Mouse (Mus musculus) CH12.LX (cell line): Measurements from ENCODE around the gene Dnah11. TPM values are rescaled to one million over a fixed set of nuclear protein-coding genes. Genes with fewer than 3 reads are reported as not detected.
A peak's percentile ranks its signal among the peaks of the same experiment; 100 is the strongest.

ENCODE experiments used
- DNase-seq: peaks from one replicate; pipeline ENCODE4 v3.0.0-alpha.2; 2013; ENCODE audit errors: extremely low read depth
- H3K27ac ChIP-seq: 2 replicates; pipeline ENCODE4 v1.5.1; 2012; ENCODE audit warnings: low read depth, mild to moderate bottlenecking, control low read depth, moderate library complexity; ENCODE audit not compliant: insufficient read depth
- H3K27me3 ChIP-seq: replicated peaks from 2 replicates; pipeline ENCODE3; 2012; ENCODE audit warnings: inconsistent platforms
- H3K36me3 ChIP-seq, 2 experiments: replicated peaks in 1 of 2; 2 replicates each; pipeline versions ENCODE3 to v1.6.1; 2012; ENCODE audit warnings: inconsistent platforms in 1 of 2, low read length in 1 of 2, mild to moderate bottlenecking in 1 of 2, mixed read lengths in 1 of 2, moderate library complexity in 1 of 2; ENCODE audit not compliant: control insufficient read depth in 1 of 2, insufficient read depth in 1 of 2
- H3K4me1 ChIP-seq, 2 experiments: 2 replicates each; pipeline ENCODE4 v1.6.1; 2012; ENCODE audit warnings: inconsistent platforms in 1 of 2, moderate library complexity in 1 of 2; ENCODE audit not compliant: insufficient read depth in 2 of 2, control insufficient read depth in 1 of 2
- H3K4me2 ChIP-seq: 2 replicates; pipeline ENCODE4 v1.6.1; 2012; ENCODE audit warnings: low read depth, mild to moderate bottlenecking, control low read depth; ENCODE audit not compliant: poor library complexity, insufficient read depth, severe bottlenecking
- H3K4me3 ChIP-seq, 3 experiments: fragments of 150-350 bp in 1 of 3; sonication (generic) in 1 of 3; replicated peaks in 1 of 3; 2 replicates each; pipeline versions ENCODE3 to v1.5.1; 2011 to 2012; ENCODE audit warnings: low read depth in 2 of 3, low read length in 2 of 3, mild to moderate bottlenecking in 2 of 3, moderate library complexity in 2 of 3, control low read depth in 1 of 3, improper control_type of control experiment in 1 of 3, inconsistent platforms in 1 of 3, mixed read lengths in 1 of 3; ENCODE audit not compliant: poor library complexity in 1 of 3
- H3K79me2 ChIP-seq: replicated peaks from 2 replicates; pipeline ENCODE4 v1.6.1; 2012; ENCODE audit warnings: mild to moderate bottlenecking, moderate library complexity; ENCODE audit not compliant: control insufficient read depth, poor library complexity, insufficient read depth, severe bottlenecking; ENCODE audit errors: extremely low read depth
- H3K9ac ChIP-seq: 2 replicates; pipeline ENCODE4 v1.6.1; 2012; ENCODE audit warnings: low read depth, mild to moderate bottlenecking, control low read depth, moderate library complexity; ENCODE audit not compliant: insufficient read depth
- H3K9me3 ChIP-seq: replicated peaks from 2 replicates; pipeline ENCODE3; 2012; ENCODE audit warnings: low read length, inconsistent platforms, mixed read lengths
- BHLHE40 ChIP-seq: IDR thresholded peaks from 2 replicates; pipeline ENCODE4 v1.6.1; 2011; ENCODE audit warnings: mild to moderate bottlenecking, low read depth, low read length, improper control_type of control experiment
- EP300 ChIP-seq: IDR thresholded peaks from 2 replicates; pipeline ENCODE4 v1.6.1; 2011; ENCODE audit warnings: low read length, improper control_type of control experiment
- ETS1 ChIP-seq: conservative IDR thresholded peaks from 2 replicates; pipeline ENCODE4 v1.6.1; 2012; ENCODE audit warnings: low read depth, mild to moderate bottlenecking, inconsistent platforms, low read length, improper control_type of control experiment, moderate library complexity
- GABPA ChIP-seq: IDR thresholded peaks from 2 replicates; pipeline ENCODE4 v1.6.1; 2012; ENCODE audit warnings: low read depth, low read length, improper control_type of control experiment, inconsistent platforms; ENCODE audit not compliant: insufficient replicate concordance
- JUN ChIP-seq: IDR thresholded peaks from 2 replicates; pipeline ENCODE4 v1.6.1; 2011; ENCODE audit warnings: low read depth, mild to moderate bottlenecking, low read length, improper control_type of control experiment, moderate library complexity; ENCODE audit not compliant: insufficient read depth
- JUND ChIP-seq: conservative IDR thresholded peaks from 2 replicates; pipeline ENCODE4 v1.6.1; 2011; ENCODE audit warnings: low read depth, low read length, improper control_type of control experiment
- MAX ChIP-seq: IDR thresholded peaks from 2 replicates; pipeline ENCODE4 v1.6.1; 2011; ENCODE audit warnings: low read length, improper control_type of control experiment
- MYC ChIP-seq: IDR thresholded peaks from 2 replicates; pipeline ENCODE4 v1.6.1; 2011; ENCODE audit warnings: low read depth, mild to moderate bottlenecking, improper control_type of control experiment, low read length
- PAX5 ChIP-seq: IDR thresholded peaks from 2 replicates; pipeline ENCODE4 v1.6.1; 2012; ENCODE audit warnings: low read length, inconsistent platforms, mixed read lengths
- POLR2A ChIP-seq: IDR thresholded peaks from 2 replicates; pipeline ENCODE4 v1.6.1; 2011; ENCODE audit warnings: low read depth, mild to moderate bottlenecking, improper control_type of control experiment, low read length
- RCOR1 ChIP-seq: conservative IDR thresholded peaks from 2 replicates; pipeline ENCODE4 v1.6.1; 2012; ENCODE audit warnings: low read depth, mild to moderate bottlenecking, inconsistent platforms, low read length, improper control_type of control experiment
- TCF12 ChIP-seq: IDR thresholded peaks from 2 replicates; pipeline ENCODE4 v1.6.1; 2014; ENCODE audit warnings: low read depth, mild to moderate bottlenecking, inconsistent platforms, low read length, improper control_type of control experiment
- UBTF ChIP-seq: IDR thresholded peaks from 2 replicates; pipeline ENCODE4 v1.6.1; 2012; ENCODE audit warnings: low read depth, mild to moderate bottlenecking, inconsistent platforms, low read length, improper control_type of control experiment, moderate library complexity
- ZC3H11A ChIP-seq: IDR thresholded peaks from 2 replicates; pipeline ENCODE4 v1.6.1; 2012; ENCODE audit warnings: low read depth, mild to moderate bottlenecking, inconsistent platforms, low read length, improper control_type of control experiment
- ZKSCAN1 ChIP-seq: IDR thresholded peaks from 2 replicates; pipeline ENCODE4 v1.6.1; 2012; ENCODE audit warnings: low read depth, inconsistent platforms, low read length, improper control_type of control experiment, borderline replicate concordance
- ZMIZ1 ChIP-seq: IDR thresholded peaks from 2 replicates; pipeline ENCODE4 v1.6.1; 2012; ENCODE audit warnings: low read depth, mild to moderate bottlenecking, inconsistent platforms, low read length, improper control_type of control experiment
- dilution Hi-C: fragments of 300-500 bp; cut with MboI; formaldehyde crosslinking; loops from 2 replicates; pipeline ENCODE4 v1.14.3; 2020; ENCODE audit warnings: low sequenced_read_pairs; ENCODE audit not compliant: extremely low pct_unique_long_range_greater_than_20kb, extremely low pct_ligation_motif_present
- in situ Hi-C: fragments of 300-500 bp; cut with MboI; formaldehyde crosslinking; loops from 3 replicates; pipeline ENCODE4 v1.14.3; 2019; ENCODE audit warnings: low sequenced_read_pairs, low pct_ligation_motif_present, low pct_unique_long_range_greater_than_20kb, mixed read lengths
- polyA plus RNA-seq: library from polyadenylated mRNA; unstranded; fragments of >175 nt; gene quantifications from 2 replicates; pipeline ENCODE4 v1.2.1, GENCODE M21; 2012; ENCODE audit warnings: low read depth; ENCODE audit not compliant: insufficient read length
- total RNA-seq, 2 experiments: library from RNA; depleted of rRNA; stranded (reverse); fragments of 300-350 nt in 1 of 2; fragments of >200 nt in 1 of 2; gene quantifications; 2 replicates each; pipeline ENCODE4 v1.2.3; 2012 to 2014

Gene Dnah11
- total and polyA plus RNA-seq, 3 experiments: 0.85 to 2.5 (median 1.2) TPM

DNA sequence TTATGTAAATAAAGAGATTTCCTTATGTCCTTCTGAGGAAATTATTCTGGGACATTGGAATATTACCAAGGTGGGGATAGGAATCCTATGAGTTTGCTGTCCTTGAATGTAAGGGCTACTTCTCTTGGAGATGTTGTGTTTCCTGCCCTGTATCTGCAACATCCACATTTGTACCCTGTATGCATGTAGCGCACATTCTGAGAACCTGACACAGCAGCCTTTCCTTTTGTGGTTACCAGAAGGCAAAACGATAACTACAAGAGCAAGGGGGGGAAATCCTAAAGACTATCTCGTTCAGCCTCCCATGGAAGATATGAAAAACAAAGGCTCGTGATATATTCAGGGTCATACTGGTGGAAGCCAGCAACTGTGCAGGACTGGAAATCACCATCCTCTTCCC lies 70.7 kb downstream of the Dnah11 start:
- Histone ChIP-seq H3K4me1 (peaks cover 0 to 18% of the 10 kb centered on the region in 2 experiments; a peak in 2 of 4 replicates), H3K4me3 (no peak overlapping the region), H3K27me3 (no peaks in the 10 kb centered on the region), H3K27ac (no peak overlapping the region), H3K4me2 (no peak overlapping the region), H3K9ac (no peak overlapping the region), H3K9me3 (no peaks in the 10 kb centered on the region), H3K79me2 (no peaks in the 10 kb centered on the region), H3K36me3 (no peaks in the 10 kb centered on the region)
- in situ Hi-C loops: no loop called here
- dilution Hi-C loops: no loop called here
- peak; percentile 22 for DNase-seq
- TF ChIP-seq ZMIZ1 (no peak), EP300 (no peak), ETS1 (no peak), ZKSCAN1 (no peak), PAX5 (no peak), GABPA (no peak)

DNA sequence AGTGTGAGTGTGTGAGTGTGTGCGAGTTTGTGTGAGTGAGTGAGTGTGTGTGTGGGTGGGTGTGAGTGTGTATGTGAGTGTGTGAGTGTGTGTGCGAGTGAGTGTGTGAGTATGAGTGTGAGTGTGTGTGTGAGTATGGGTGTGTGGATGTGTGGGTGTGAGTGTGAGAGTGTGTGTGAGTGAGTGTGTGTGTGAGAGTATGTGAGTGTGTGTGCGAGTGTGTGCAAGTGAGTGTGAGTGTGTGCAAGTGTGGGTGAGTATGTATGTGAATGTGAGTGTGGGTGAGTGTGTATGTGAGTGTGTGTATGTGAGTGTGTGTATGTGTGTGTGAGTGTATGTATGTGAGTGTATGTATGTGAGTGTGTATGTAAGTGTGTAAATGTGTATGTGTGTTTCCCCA lies 79.2 kb downstream of the Dnah11 start:
- H3K36me3 ChIP-seq: no peaks in the 10 kb centered on the region
- H3K27me3 ChIP-seq: no peaks in the 10 kb centered on the region
- no peaks in the 10 kb centered on the region for H3K79me2 ChIP-seq
- in situ Hi-C loops (no loop called here), dilution Hi-C loops (no loop called here)
- TF ChIP-seq MAX (no peak), UBTF (no peak), ETS1 (no peak), RCOR1 (no peak), JUN (no peak), MYC (no peak), PAX5 (no peak), JUND (no peak), POLR2A (no peak), TCF12 (no peak), GABPA (no peak), BHLHE40 (no peak), EP300 (no peak), ZC3H11A (no peak)
- H3K9me3 ChIP-seq: no peaks in the 10 kb centered on the region
- no peaks in the 10 kb centered on the region; a peak in 1 of 4 replicates for H3K4me1 ChIP-seq
- DNase-seq: no peak
- no peak overlapping the region for H3K9ac ChIP-seq
- no peak overlapping the region for H3K27ac ChIP-seq
- H3K4me2 ChIP-seq: no peak overlapping the region
- H3K4me3 ChIP-seq: no peak overlapping the region
